Mouse (Mus musculus): Measurements from ENCODE around the gene Tgm1. TPM values are rescaled to one million over a fixed set of nuclear protein-coding genes. Genes with fewer than 3 reads are reported as not detected.

Tgm1 gene
- polyA plus RNA-seq, 1 experiment from 2014 or later = 1.2 TPM

DNA sequence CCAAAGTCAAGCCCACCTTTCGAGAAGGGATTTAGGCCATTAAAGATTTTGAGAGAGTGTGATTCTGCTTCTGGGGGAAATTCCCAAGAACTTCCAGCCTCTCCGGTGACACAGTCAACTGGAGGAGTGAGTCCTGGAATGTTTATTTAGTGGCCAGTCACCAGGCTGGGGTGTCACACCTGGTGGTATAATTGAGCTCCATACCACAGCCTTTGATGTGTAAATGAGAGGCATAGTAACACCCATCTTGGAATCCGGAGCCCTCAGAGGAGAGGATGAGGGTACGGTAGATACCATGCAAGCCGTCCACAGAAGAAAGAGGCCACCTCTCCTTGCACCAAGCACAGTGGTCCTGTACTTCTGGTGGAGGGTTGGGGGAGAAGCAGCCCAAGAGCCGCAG is 11.0 kb downstream of the Tgm1 start:
- no peaks in the 10 kb centered on the region for H3K4me1 ChIP-seq (replicated peaks)
- no peak overlapping the region for H3K27ac ChIP-seq
- no peak for ATAC-seq
- H3K9ac ChIP-seq = no peak overlapping the region
- no peaks in the 10 kb centered on the region for H3K27me3 ChIP-seq (replicated peaks)
- H3K4me3 ChIP-seq (replicated peaks) = no peak overlapping the region
- no peaks in the 10 kb centered on the region for H3K36me3 ChIP-seq
- H3K4me2 ChIP-seq (replicated peaks) = no peak overlapping the region
- H3K9me3 ChIP-seq = no peaks in the 10 kb centered on the region
- WGBS = 49% methylated on average over 6 of the region's 6 CpGs

DNA sequence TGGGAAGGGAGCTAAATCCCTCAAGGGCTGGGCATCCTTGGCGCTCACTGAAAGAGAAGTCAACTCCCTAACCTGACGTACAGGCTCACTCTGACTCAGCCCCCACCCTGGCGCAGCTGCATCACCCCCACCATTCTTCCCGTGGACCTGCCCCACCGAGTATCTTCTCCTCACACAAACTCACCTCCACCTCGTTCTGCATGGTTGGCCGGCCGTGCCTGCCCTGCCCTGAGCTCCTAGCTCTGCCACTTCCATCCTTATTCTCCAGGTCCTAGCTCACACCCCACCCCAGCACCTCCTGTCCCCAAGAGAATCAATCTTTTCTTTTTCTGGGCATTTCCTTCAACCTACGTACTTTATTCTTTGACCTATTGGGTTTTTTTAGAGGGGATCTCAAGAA is 12.6 kb downstream of the Tgm1 start:
- Histone ChIP-seq H3K9ac (no peak overlapping the region), H3K36me3 (no peaks in the 10 kb centered on the region), H3K27me3 (replicated peaks) (no peaks in the 10 kb centered on the region), H3K27ac (no peak overlapping the region), H3K9me3 (no peaks in the 10 kb centered on the region), H3K4me3 (replicated peaks) (no peak overlapping the region), H3K4me1 (replicated peaks) (no peaks in the 10 kb centered on the region), H3K4me2 (replicated peaks) (no peak overlapping the region)
- WGBS = 66% methylated on average over 9 of the region's 9 CpGs
- no peak for ATAC-seq

GRCm38 (mm10) chr14:55697226-55697625 is 16.5 kb downstream of the Tgm1 start:
- H3K9ac ChIP-seq = no peak overlapping the region
- H3K4me1 ChIP-seq (replicated peaks) = no peaks in the 10 kb centered on the region
- no peak overlapping the region for H3K27ac ChIP-seq
- no peak for ATAC-seq
- H3K4me3 ChIP-seq (replicated peaks) = no peak overlapping the region
- H3K9me3 ChIP-seq = no peaks in the 10 kb centered on the region
- WGBS = 79% methylated on average over 4 of the region's 4 CpGs
- no peaks in the 10 kb centered on the region for H3K27me3 ChIP-seq (replicated peaks)
- H3K4me2 ChIP-seq (replicated peaks) = no peak overlapping the region
- H3K36me3 ChIP-seq = no peaks in the 10 kb centered on the region

GRCm38 (mm10) chr14:55689433-55689832 is 24.3 kb downstream of the Tgm1 start:
- Histone ChIP-seq H3K4me1 (replicated peaks) (no peaks in the 10 kb centered on the region), H3K4me2 (replicated peaks) (no peak overlapping the region), H3K27ac (no peak overlapping the region), H3K9me3 (no peaks in the 10 kb centered on the region), H3K9ac (no peak overlapping the region), H3K36me3 (no peaks in the 10 kb centered on the region), H3K4me3 (replicated peaks) (no peak overlapping the region), H3K27me3 (replicated peaks) (no peaks in the 10 kb centered on the region)
- no peak for ATAC-seq
- WGBS = 70% methylated on average over 10 of the region's 10 CpGs

DNA sequence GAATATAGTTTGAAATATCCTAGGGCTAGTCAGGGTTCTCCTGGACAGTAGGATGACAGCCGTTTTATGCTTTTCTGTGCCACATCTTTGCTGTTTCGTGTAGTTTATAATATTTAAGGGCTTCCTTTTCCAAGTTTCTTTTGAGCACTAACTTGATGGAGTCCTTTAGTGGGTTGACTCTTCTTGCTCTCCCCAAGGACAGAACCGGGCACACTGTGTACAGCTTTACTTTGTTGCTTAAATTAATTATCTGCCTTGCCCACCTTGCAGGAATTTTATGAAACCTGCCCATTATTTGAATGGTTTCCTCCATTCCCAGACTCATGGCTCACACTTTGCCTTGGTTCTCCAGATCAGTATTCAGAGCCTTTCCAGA is 31.6 kb downstream of the Tgm1 start:
- peaks cover 21% of the 10 kb centered on the region for H3K36me3 ChIP-seq
- H3K27ac ChIP-seq = no peak overlapping the region
- H3K9ac ChIP-seq = peak overlapping the region; percentile 76
- no peaks in the 10 kb centered on the region for H3K27me3 ChIP-seq (replicated peaks)
- 14% methylated on average over 3 of the region's 3 CpGs for WGBS
- H3K4me2 ChIP-seq (replicated peaks) = peak overlapping the region; percentile 83
- H3K4me1 ChIP-seq (replicated peaks) = peaks cover 8% of the 10 kb centered on the region
- no peaks in the 10 kb centered on the region for H3K9me3 ChIP-seq
- peak; percentile 27 for ATAC-seq
- H3K4me3 ChIP-seq (replicated peaks) = peak overlapping the region; percentile 76

DNA sequence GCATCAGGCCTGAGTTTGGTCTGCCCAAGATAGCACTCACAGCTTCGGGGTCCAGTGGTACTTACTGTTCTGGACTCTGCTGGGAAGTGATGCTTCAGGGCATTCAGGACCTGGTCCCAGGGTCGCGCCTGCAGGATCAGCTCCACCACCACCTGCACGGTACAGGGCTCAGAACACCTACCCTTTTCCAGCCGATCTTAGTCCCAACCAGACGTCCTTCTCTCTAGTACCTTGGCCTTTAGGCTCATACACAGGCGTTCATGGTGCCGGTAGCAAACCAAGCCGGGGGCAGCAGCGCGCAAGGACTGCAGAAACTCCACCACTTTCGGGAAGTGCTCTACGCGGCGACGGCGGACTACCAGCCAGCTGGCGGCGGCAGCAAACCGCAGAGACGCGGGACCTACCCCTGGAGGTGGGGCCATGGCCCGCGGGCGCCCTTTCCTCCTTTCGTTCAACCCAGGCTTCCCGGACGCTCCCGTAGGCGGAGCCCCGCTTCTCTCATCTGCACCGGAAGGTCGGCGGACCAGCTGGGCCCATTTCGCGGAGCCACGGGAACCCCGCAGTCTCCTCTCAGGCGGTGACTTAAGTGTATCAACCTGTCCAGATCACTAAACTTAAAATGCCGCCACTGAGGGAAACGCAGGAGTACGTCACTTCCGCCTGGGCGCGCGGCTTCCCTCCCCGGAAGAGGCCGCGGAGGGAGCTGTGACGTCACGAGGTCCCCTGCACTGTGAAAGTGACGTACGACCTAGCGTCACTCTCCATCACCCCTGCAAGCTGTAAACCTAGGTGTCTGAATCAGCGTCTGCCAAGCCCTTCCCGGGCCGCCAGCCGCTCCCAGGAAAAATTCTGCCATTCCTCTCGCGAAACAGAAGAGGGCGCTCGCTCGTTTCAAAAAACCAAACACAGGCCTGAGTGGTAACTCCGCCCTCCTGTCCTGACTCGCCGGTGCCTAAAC is 32.3 kb downstream of the Tgm1 start, which contains the start of gene Tinf2:
Tinf2 (minus strand) TSS at position 661 of the 958 bp plus-strand sequence.
- under 1% methylated on average over 66 of the region's 66 CpGs for WGBS
- H3K9ac ChIP-seq = peak within 1 kb of the TSS; percentile 76
- no peaks in the 10 kb centered on the region for H3K9me3 ChIP-seq
- H3K27me3 ChIP-seq (replicated peaks) = no peaks in the 10 kb centered on the region
- H3K4me3 ChIP-seq (replicated peaks) = peak within 1 kb of the TSS; percentile 76
- peak within 1 kb of the TSS; percentile 91 for H3K27ac ChIP-seq
- peaks cover 28% of the 10 kb centered on the region for H3K36me3 ChIP-seq
- peak; percentile 99 for ATAC-seq
- H3K4me2 ChIP-seq (replicated peaks) = peak within 1 kb of the TSS; percentile 83
- H3K4me1 ChIP-seq (replicated peaks) = peaks cover 8% of the 10 kb centered on the region

- WGBS = 82% methylated on average over 4 of the region's 4 CpGs
- Histone ChIP-seq H3K36me3 (peaks cover 34% of the 10 kb centered on the region), H3K4me2 (replicated peaks) (no peak overlapping the region)
Measured at GRCm38 (mm10) chr14:55677615-55678014, 36.1 kb downstream of the Tgm1 start.

GRCm38 (mm10) chr14:55672741-55673060 is 41.0 kb downstream of the Tgm1 start:
- H3K4me3 ChIP-seq (replicated peaks) = peak overlapping the region; percentile 65
- H3K36me3 ChIP-seq = peaks cover 17% of the 10 kb centered on the region
- no peak for ATAC-seq
- H3K9ac ChIP-seq = no peak overlapping the region
- 70% methylated on average over 7 of the region's 7 CpGs for WGBS
- H3K27ac ChIP-seq = no peak overlapping the region
- H3K4me1 ChIP-seq (replicated peaks) = peaks cover 17% of the 10 kb centered on the region; the same call in 1 of the 2 replicates
- H3K9me3 ChIP-seq = no peaks in the 10 kb centered on the region
- peak overlapping the region; percentile 72 for H3K4me2 ChIP-seq (replicated peaks)
- no peaks in the 10 kb centered on the region for H3K27me3 ChIP-seq (replicated peaks)

More at GRCm38 (mm10) chr14:55677615-55678014, 36.1 kb downstream of the Tgm1 start:
- ATAC-seq = no peak
- no peaks in the 10 kb centered on the region for H3K9me3 ChIP-seq
- H3K9ac ChIP-seq = no peak overlapping the region
- H3K27me3 ChIP-seq (replicated peaks) = no peaks in the 10 kb centered on the region
- H3K27ac ChIP-seq = no peak overlapping the region
- no peak overlapping the region for H3K4me3 ChIP-seq (replicated peaks)
- peaks cover 14% of the 10 kb centered on the region for H3K4me1 ChIP-seq (replicated peaks)

- H3K4me1 ChIP-seq (replicated peaks) = peaks cover 17% of the 10 kb centered on the region; the same call in 1 of the 2 replicates
- peak; percentile 99 for ATAC-seq
- peak within 1 kb of the TSS; percentile 73 for H3K9ac ChIP-seq
- peaks cover 15% of the 10 kb centered on the region for H3K36me3 ChIP-seq
- peak within 1 kb of the TSS; percentile 72 for H3K4me2 ChIP-seq (replicated peaks)
- peak within 1 kb of the TSS; percentile 75 for H3K27ac ChIP-seq
- no peaks in the 10 kb centered on the region for H3K9me3 ChIP-seq
- no peaks in the 10 kb centered on the region for H3K27me3 ChIP-seq (replicated peaks)
- under 1% methylated on average over 38 of the region's 38 CpGs for WGBS
- peak within 1 kb of the TSS; percentile 65 for H3K4me3 ChIP-seq (replicated peaks)
Measured at GRCm38 (mm10) chr14:55671833-55672740, 41.6 kb downstream of the Tgm1 start, which contains the start of the genes Gmpr2 and Nedd8. Gmpr2 (plus strand) TSS chr14:55671941. Nedd8 (minus strand) TSS chr14:55672124.

GRCm38 (mm10) chr14:55671486-55671832 is 42.3 kb downstream of the Tgm1 start:
- H3K9me3 ChIP-seq = no peaks in the 10 kb centered on the region
- H3K4me1 ChIP-seq (replicated peaks) = peaks cover 17% of the 10 kb centered on the region; the same call in 1 of the 2 replicates
- no peaks in the 10 kb centered on the region for H3K27me3 ChIP-seq (replicated peaks)
- H3K4me3 ChIP-seq (replicated peaks) = peak overlapping the region; percentile 65
- peak; percentile 54 for ATAC-seq
- H3K27ac ChIP-seq = peak overlapping the region; percentile 75
- H3K4me2 ChIP-seq (replicated peaks) = peak overlapping the region; percentile 72
- peak overlapping the region; percentile 73 for H3K9ac ChIP-seq
- under 1% methylated on average over 12 of the region's 12 CpGs for WGBS
- H3K36me3 ChIP-seq = peaks cover 10% of the 10 kb centered on the region; the same call in 1 of the 2 replicates

DNA sequence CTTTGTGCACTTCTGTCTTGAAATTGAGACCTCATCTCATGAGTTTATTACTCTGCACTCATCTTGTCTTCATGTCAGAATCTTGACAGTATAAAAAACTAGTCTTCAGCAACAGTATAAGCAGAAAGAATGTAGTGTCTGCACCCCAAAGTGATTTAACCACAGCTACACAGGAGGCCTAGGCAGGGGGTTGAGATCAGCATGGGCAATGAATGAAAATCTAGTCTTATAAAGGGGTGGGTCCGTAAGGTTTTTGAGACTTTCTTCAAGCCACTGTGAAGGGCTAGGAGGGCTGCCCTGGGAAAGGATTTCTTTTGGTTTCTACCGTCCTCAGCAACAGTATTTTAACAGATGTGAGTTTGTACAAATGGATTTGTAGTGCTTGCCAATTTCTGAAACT is 53.1 kb downstream of the Tgm1 start:
- Histone ChIP-seq H3K4me1 (replicated peaks) (peaks cover 4% of the 10 kb centered on the region; the same call in 1 of the 2 replicates), H3K4me3 (replicated peaks) (peak overlapping the region; percentile 61), H3K4me2 (replicated peaks) (peak overlapping the region; percentile 61; the same call in 1 of the 2 replicates), H3K9me3 (no peaks in the 10 kb centered on the region), H3K9ac (no peak overlapping the region), H3K36me3 (peaks cover 12% of the 10 kb centered on the region), H3K27me3 (replicated peaks) (no peaks in the 10 kb centered on the region), H3K27ac (0 out of 2 replicates have a peak overlapping the region, but pooled peaks have one; percentile 17)
- 59% methylated on average over 2 of the region's 2 CpGs for WGBS
- peak; percentile 1; the same call in 1 of the 2 replicates for ATAC-seq

All from intestine, embryonic 15.5 days (tissue).